Mouse (Mus musculus) A20 (cell line): ENCODE measurements at regions not wholly inside any gene's neighbourhood (a gene's known extent, or its start where the extent isn't known, plus 50 kb on each side); places are given as distances from the start of the nearest gene placed in this dataset.

Experiments used
- DNase-seq: peaks from one replicate; pipeline ENCODE4 v3.0.0-alpha.2; 2011; ENCODE audit warnings: low read depth, low spot score

GRCm38 (mm10) chr1:76642703-76643102 is 872.2 kb downstream of the Epha4 start:
- DNase-seq, result no peak

GRCm38 (mm10) chr1:76644895-76645294 is 870.0 kb downstream of the Epha4 start:
- DNase-seq, result no peak

DNA sequence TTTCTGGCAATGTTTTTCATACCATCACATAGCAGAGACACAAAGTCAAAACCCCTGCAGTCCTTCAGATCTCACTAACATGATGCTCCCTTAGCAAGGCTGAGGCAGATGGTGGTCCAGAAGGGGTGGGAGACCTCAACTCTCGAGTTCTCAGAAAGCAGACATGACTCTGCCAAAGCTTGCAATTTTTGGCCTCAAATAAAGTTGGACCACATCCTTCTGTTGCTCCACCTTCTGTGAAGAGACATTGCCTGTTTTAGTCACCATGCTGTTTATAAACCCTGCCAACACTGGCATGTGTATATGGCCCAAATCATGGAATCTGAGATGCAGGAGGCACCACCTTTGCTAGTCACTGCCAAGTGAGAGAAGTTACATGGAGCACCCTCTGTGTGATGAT is 860.1 kb downstream of the Epha4 start:
- no peak for DNase-seq

- DNase-seq, result no peak
Measured at GRCm38 (mm10) chr1:76658228-76658627, 856.7 kb downstream of the Epha4 start.

- no peak for DNase-seq
Measured at GRCm38 (mm10) chr1:76660146-76660545, 854.7 kb downstream of the Epha4 start.

DNA sequence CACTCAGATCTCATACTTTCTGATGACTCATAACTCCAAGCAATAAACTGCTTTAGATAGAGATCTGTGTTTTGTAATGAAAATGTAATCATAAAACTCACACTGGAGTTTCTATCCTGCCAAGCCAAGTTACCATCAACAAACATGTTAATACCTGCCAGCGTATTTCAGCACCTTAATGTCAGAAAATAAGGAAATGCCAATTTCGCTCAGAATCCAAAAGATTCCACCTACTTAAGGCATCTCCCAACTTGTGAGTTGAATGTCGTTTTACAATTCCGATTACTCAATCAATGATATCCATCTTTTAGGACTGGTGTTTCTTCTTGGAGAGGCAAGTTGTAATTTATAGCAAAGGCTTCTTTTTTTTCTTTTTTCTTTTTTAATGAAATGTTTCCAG is 850.5 kb downstream of the Epha4 start:
- no peak for DNase-seq

- DNase-seq, result no peak
Measured at GRCm38 (mm10) chr1:76676836-76677235, 838.1 kb downstream of the Epha4 start.

DNA sequence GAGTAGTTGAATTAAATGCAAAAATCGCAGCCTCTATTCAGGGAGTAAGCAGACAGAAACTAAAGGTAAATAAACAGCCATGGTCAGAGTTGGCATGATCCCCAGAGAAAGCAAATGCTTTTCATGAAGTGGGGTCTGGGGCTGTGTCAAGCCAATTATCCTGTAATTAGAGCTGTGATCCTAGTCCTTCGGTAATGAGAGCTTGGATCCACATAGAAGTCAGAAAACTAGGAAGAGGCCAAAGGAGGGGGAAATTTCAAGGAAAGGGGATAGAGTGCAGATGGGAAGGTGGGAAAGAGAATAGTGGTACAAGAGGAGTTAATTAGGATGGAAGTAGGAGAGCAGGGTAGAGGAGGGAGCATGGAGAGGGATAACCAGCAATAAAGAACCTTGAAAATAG is 809.3 kb downstream of the Epha4 start:
- no peak for DNase-seq

DNA sequence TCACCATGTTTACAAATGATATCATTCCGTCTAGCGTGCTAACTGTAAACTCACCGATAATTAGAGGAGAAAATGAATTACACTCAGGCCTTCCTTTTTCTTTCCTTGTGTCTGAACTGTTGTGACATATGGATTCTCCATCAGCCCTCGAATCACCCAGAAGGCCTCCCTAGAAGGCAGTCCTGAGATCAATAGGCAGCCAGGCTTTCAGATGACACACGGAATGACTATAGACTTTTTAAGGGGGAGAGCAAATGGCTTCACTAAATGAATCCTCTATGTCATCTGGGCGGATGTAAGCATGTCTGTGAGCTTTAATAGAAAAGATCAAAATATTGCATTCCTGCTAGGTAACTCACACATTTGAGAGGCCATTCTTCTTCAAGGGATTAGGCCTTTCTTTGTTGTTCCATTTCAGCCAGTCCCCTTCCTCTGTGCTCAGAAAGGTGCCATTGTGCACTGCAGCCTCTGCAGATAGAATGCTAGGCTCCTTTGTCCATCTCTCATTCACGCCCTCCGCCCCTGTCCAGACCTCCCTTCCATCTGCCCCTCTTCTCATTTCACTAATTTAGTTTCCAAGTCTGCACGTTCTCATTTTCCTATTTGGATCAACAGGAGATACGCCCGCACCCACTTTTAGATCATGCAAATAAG is 797.1 kb downstream of the Epha4 start:
- no peak for DNase-seq

- no peak for DNase-seq
Measured at GRCm38 (mm10) chr1:76724453-76724852, 790.4 kb downstream of the Epha4 start.

DNA sequence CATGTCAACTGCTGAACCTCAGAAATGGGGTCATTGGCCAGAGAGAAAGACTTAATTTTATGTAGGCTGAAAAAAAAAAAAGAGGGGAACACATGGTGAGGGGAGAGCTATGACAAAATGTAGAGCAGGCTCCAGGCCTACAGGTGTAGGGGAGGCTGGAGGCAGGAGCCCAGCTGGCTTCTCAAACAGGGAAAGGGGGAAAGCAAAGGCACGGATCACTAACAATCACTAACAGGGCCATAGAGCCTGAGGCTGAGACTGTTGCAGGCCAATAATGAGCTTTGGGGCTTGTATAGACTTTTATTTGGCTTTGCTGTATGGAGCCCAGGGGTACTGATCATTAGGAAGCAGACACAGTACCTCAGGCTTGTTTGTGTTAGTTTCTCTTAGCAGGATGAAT is 777.9 kb downstream of the Epha4 start:
- no peak for DNase-seq

GRCm38 (mm10) chr1:76737663-76738062 is 777.2 kb downstream of the Epha4 start:
- DNase-seq, result no peak

DNA sequence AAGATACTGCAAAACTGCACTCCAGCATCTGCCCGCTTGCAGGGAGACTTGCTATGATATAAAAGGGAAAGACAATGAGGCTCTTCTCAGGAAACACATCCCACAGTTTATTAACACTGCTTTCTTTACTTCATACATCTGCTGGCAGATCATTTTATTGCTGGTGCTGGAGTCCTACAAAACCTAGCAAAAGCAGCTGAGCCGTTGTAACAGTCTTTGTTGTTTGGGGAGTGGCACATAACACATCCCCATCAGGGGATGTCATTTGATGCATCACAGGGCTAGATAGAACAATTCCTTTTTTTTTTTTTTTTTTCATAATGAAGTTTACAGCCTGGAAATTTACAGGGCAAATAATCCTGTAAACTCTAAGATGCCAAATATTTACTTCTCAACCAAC is 742.2 kb downstream of the Epha4 start:
- no peak for DNase-seq

DNA sequence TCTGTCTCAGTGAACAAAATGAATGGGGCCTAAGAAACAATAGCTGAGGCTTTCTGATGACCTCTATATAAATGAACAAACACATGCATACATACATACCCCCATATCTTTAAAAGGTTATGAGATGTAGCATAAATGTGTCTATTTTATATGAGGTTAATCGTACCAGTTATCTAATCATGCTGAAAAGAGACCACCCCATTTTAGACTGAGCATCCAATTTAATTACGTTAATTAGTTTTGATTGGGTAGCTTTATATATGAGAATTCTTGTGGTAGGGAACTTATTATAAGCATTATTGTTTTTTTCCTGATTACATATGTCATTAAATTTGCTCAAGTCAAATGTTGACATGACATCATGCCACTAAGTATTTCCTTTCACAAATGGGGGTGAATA is 728.0 kb downstream of the Epha4 start:
- no peak for DNase-seq

- no peak for DNase-seq
Measured at GRCm38 (mm10) chr1:76793438-76793837, 721.5 kb downstream of the Epha4 start.

DNA sequence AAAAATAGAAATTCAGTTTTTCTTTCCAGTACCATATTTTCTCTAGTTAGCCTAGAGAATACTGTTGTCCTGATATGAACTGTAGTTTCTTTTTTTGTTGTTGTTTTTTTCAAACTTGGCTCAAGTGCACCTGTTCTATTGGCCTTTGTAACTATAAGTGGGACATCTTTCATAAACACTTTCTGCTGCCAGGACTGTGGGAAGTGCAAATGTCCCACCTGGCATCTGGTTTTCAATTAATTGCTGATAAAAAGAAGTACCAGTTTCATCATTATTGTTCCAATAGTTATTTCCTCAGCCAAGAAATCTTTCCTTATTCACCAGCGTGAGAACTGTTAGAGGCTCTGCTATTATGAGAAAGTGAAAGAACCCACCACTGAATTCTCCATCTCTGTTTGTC is 695.0 kb downstream of the Epha4 start:
- DNase-seq, result no peak

- DNase-seq, result no peak
Measured at GRCm38 (mm10) chr1:76821610-76822009, 693.3 kb downstream of the Epha4 start.

- no peak for DNase-seq
Measured at GRCm38 (mm10) chr1:76829690-76830089, 685.2 kb downstream of the Epha4 start.

- no peak for DNase-seq
Measured at GRCm38 (mm10) chr1:76832311-76832710, 682.6 kb downstream of the Epha4 start.

DNA sequence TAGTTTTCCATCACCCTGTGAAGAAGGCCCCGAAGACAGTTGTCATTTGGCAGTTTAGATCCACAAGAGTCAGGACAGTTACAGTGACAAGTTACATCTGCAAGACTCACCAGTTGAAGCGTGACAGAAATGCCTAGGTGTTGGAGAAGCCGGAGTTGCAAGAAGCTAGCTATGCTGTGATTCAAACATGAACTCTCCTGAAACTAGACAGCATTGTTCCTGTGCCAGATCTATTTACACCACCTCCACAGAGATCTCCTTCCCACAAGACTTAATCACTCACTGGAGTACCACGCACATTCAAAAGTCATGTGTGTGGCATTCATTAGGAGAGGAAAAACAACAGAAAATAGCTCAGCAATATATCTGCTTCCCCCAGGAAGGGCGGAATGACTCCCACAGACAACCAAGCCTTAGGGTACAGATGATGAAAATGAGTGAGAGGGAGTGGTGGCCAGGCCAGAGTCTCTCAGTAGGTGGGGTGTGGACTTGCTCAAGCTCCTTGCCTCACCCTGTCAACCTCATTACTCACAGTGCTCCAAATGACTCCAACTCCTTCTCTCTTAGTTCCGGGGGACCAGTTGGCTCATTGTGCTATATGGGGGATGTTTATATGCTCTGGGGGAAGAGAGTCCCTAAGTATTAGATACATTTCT is 679.7 kb downstream of the Epha4 start:
- DNase-seq, result no peak

DNA sequence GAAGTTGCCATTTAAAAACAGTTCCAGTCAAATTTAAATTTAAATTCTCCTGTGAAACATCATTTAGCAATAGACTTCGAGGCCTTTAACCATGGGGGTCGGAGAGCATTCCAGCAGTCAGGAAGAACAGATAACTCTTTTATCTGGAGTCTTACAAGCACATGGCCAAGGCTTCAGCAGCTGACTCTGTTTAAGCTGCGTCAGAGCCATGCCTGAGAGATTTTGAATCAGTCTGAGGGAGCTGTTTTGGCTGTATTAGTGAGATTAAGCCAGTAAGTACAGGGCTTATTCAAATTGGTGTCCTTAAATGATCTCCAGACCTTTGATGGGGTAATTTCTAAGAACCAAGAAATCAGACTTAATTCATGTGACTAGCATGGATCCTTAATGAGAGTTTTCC is 665.5 kb downstream of the Epha4 start:
- no peak for DNase-seq

DNA sequence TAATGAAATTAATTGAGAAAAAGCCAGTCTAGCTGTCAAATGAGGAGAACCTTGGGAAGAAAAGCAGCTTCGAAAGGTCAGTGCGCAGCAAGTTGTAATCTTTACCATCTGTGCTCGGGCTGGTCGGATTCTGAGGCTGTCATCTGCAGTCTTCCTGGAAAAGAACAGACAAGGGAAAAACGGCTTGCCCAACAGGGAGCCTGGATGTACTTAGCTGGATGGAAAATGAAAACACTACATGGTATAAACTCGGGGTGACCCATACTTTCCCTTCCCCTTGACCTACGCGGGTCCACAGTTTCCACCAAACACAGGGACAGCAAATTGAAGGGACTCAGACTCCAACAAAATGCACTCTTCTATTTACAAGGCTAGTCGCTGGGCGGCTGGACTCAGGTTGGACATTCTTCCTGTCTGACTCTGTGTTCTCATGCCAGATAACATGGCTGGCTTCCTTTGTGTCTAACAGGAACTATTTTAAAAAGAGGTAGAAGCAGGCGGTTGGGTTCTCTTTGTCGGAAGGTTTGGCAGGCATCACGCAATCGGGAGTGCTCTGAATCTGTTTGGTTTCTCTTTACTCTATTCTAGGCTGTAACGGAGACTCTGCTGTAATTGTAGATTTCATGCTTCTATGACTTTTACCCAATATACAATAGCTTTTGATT is 648.5 kb downstream of the Epha4 start:
- DNase-seq, result no peak

DNA sequence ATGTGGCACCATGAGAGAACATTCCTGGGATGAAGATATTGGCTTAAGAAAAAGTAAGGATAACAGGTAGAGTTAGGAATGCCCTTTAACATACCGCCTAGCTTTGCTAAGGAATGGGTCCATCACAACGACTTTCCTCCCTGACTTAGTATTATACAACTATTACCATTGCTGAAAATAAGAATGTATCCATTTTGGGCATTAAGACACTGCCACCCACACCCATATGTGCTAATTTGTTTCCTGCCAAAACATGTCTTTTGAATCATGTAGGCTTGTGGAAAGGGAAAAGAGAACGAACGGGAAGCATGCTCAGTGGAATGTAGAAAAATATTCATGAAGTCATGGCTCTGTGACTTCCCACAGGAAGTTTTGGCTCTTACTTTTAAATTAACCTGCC is 641.7 kb downstream of the Epha4 start:
- DNase-seq, result no peak
